Mouse (Mus musculus): ENCODE results near the gene Tulp1. TPM values are rescaled to one million over a fixed set of nuclear protein-coding genes. Genes with fewer than 3 reads are reported as not detected.
"Not testable (repeated sequence)": the region's sequence is repeated elsewhere in the genome, so short reads cannot be mapped to it uniquely, and the experiment has no call there.

Gene Tulp1
- polyA plus RNA-seq, 1 experiment from 2014 or later = 7.5 TPM

GRCm38 (mm10) chr17:28324416-28324815 is 40.6 kb downstream of the Tulp1 start:
- not testable (repeated sequence) for H3K4me1 ChIP-seq; H3K9me3 ChIP-seq; ATAC-seq (ENCODE audit: low FRiP score, low read depth); H3K4me2 ChIP-seq (replicated peaks); H3K27ac ChIP-seq; H3K9ac ChIP-seq; H3K27me3 ChIP-seq; H3K4me3 ChIP-seq
- H3K36me3 ChIP-seq = peaks cover 62% of the 10 kb centered on the region
- 94% methylated on average over 7 of the region's 7 CpGs for WGBS

- Histone ChIP-seq H3K27ac (no peak overlapping the region), H3K9me3 (peaks cover 8% of the 10 kb centered on the region; the same call in 1 of the 2 replicates), H3K36me3 (peaks cover 64% of the 10 kb centered on the region), H3K27me3 (no peaks in the 10 kb centered on the region), H3K9ac (no peak overlapping the region), H3K4me2 (replicated peaks) (no peak overlapping the region), H3K4me3 (no peak overlapping the region), H3K4me1 (peaks cover 8% of the 10 kb centered on the region)
- ATAC-seq (ENCODE audit: low FRiP score, low read depth) = no peak
- 94% methylated on average over 8 of the region's 8 CpGs for WGBS
Observed at GRCm38 (mm10) chr17:28323786-28324185, 41.2 kb downstream of the Tulp1 start.

GRCm38 (mm10) chr17:28321700-28322099 is 43.3 kb downstream of the Tulp1 start:
- Histone ChIP-seq H3K4me3 (no peak overlapping the region), H3K4me1 (no peaks in the 10 kb centered on the region), H3K9me3 (peaks cover 8% of the 10 kb centered on the region; the same call in 1 of the 2 replicates), H3K27me3 (no peaks in the 10 kb centered on the region), H3K27ac (no peak overlapping the region), H3K36me3 (peaks cover 84% of the 10 kb centered on the region), H3K4me2 (replicated peaks) (no peak overlapping the region), H3K9ac (no peak overlapping the region)
- no peak for ATAC-seq (ENCODE audit: low FRiP score, low read depth)
- WGBS = 97% methylated on average over 4 of the region's 4 CpGs

GRCm38 (mm10) chr17:28317725-28318124 is 47.3 kb downstream of the Tulp1 start:
- ATAC-seq (ENCODE audit: low FRiP score, low read depth) = no peak
- 91% methylated on average over 9 of the region's 9 CpGs for WGBS
- H3K9ac ChIP-seq = no peak overlapping the region

GRCm38 (mm10) chr17:28317091-28317490 is 47.9 kb downstream of the Tulp1 start:
- Histone ChIP-seq H3K36me3 (peaks cover 62% of the 10 kb centered on the region), H3K9ac (no peak overlapping the region), H3K27ac (no peak overlapping the region), H3K4me2 (replicated peaks) (no peak overlapping the region), H3K4me1 (peaks cover 28% of the 10 kb centered on the region), H3K4me3 (no peak overlapping the region), H3K27me3 (no peaks in the 10 kb centered on the region), H3K9me3 (no peaks in the 10 kb centered on the region)
- WGBS = 58% methylated on average over 8 of the region's 8 CpGs
- ATAC-seq (ENCODE audit: low FRiP score, low read depth) = no peak

More at GRCm38 (mm10) chr17:28317725-28318124, 47.3 kb downstream of the Tulp1 start:
- H3K4me3 ChIP-seq = no peak overlapping the region
- no peak overlapping the region for H3K4me2 ChIP-seq (replicated peaks)
- peaks cover 23% of the 10 kb centered on the region for H3K4me1 ChIP-seq
- H3K36me3 ChIP-seq = peaks cover 68% of the 10 kb centered on the region
- no peaks in the 10 kb centered on the region for H3K9me3 ChIP-seq
- H3K27me3 ChIP-seq = no peaks in the 10 kb centered on the region
- no peak overlapping the region for H3K27ac ChIP-seq

GRCm38 (mm10) chr17:28316476-28316875 is 48.5 kb downstream of the Tulp1 start:
- Histone ChIP-seq H3K27me3 (no peaks in the 10 kb centered on the region), H3K27ac (no peak overlapping the region), H3K36me3 (peaks cover 58% of the 10 kb centered on the region), H3K4me1 (peaks cover 28% of the 10 kb centered on the region), H3K4me3 (no peak overlapping the region), H3K9me3 (no peaks in the 10 kb centered on the region), H3K9ac (no peak overlapping the region), H3K4me2 (replicated peaks) (no peak overlapping the region)
- WGBS = 91% methylated on average over 9 of the region's 9 CpGs
- ATAC-seq (ENCODE audit: low FRiP score, low read depth) = no peak

GRCm38 (mm10) chr17:28315611-28316160 is 49.3 kb downstream of the Tulp1 start:
- H3K36me3 ChIP-seq = peaks cover 50% of the 10 kb centered on the region
- H3K4me2 ChIP-seq (replicated peaks) = no peak overlapping the region
- H3K4me3 ChIP-seq = no peak overlapping the region
- peak overlapping the region; percentile 35; the same call in 1 of the 2 replicates for H3K9ac ChIP-seq
- no peak for ATAC-seq (ENCODE audit: low FRiP score, low read depth)
- 88% methylated on average over 20 of the region's 20 CpGs for WGBS
- H3K9me3 ChIP-seq = no peaks in the 10 kb centered on the region
- no peaks in the 10 kb centered on the region for H3K27me3 ChIP-seq
- peaks cover 28% of the 10 kb centered on the region for H3K4me1 ChIP-seq
- no peak overlapping the region for H3K27ac ChIP-seq

- Histone ChIP-seq H3K27me3 (no peaks in the 10 kb centered on the region), H3K4me1 (peaks cover 28% of the 10 kb centered on the region), H3K4me2 (replicated peaks) (peak overlapping the region; percentile 82), H3K27ac (peak overlapping the region; percentile 92), H3K9me3 (no peaks in the 10 kb centered on the region), H3K36me3 (peaks cover 34% of the 10 kb centered on the region), H3K4me3 (peak overlapping the region; percentile 78), H3K9ac (peak overlapping the region; percentile 91)
- 3% methylated on average over 11 of the region's 11 CpGs for whole genome bisulfite sequencing
- ATAC-seq (ENCODE audit: low FRiP score, low read depth) = peak; percentile 4; the same call in 1 of the 2 replicates
Observed at GRCm38 (mm10) chr17:28313880-28314225, 51.2 kb downstream of the Tulp1 start.

- Histone ChIP-seq H3K36me3 (peaks cover 29% of the 10 kb centered on the region), H3K4me1 (peaks cover 33% of the 10 kb centered on the region), H3K27me3 (no peaks in the 10 kb centered on the region), H3K27ac (peak within 1 kb of the TSS; percentile 92), H3K4me3 (peak within 1 kb of the TSS; percentile 78), H3K4me2 (replicated peaks) (peak within 1 kb of the TSS; percentile 82), H3K9me3 (no peaks in the 10 kb centered on the region), H3K9ac (peak within 1 kb of the TSS; percentile 91)
- peak; percentile 98 for ATAC-seq (ENCODE audit: low FRiP score, low read depth)
- under 1% methylated on average over 68 of the region's 69 CpGs for WGBS
Observed at GRCm38 (mm10) chr17:28313212-28313879, 51.7 kb downstream of the Tulp1 start, which contains the start of gene Fance. TSS of gene Fance (plus strand) at chr17:28313519.

GRCm38 (mm10) chr17:28312232-28313211 is 52.5 kb downstream of the Tulp1 start:
- no peaks in the 10 kb centered on the region for H3K27me3 ChIP-seq
- 23% methylated on average over 17 of the region's 17 CpGs for WGBS
- peak; percentile 13 for ATAC-seq (ENCODE audit: low FRiP score, low read depth)
- peaks cover 21% of the 10 kb centered on the region for H3K36me3 ChIP-seq
- no peak overlapping the region; the same call in 1 of the 2 replicates for H3K27ac ChIP-seq
- peaks cover 34% of the 10 kb centered on the region for H3K4me1 ChIP-seq
- H3K9me3 ChIP-seq = no peaks in the 10 kb centered on the region
- H3K9ac ChIP-seq = peak overlapping the region; percentile 50; the same call in 1 of the 2 replicates
- peak overlapping the region; percentile 78 for H3K4me3 ChIP-seq
- H3K4me2 ChIP-seq (replicated peaks) = peak overlapping the region; percentile 54

GRCm38 (mm10) chr17:28311366-28312132 is 53.5 kb downstream of the Tulp1 start:
- 67% methylated on average over 5 of the region's 5 CpGs for WGBS

More at GRCm38 (mm10) chr17:28311366-28312132, 53.5 kb downstream of the Tulp1 start:
- H3K4me2 ChIP-seq (replicated peaks) = no peak overlapping the region
- H3K4me1 ChIP-seq = peaks cover 34% of the 10 kb centered on the region
- peaks cover 12% of the 10 kb centered on the region for H3K36me3 ChIP-seq
- no peak for ATAC-seq (ENCODE audit: low FRiP score, low read depth)
- no peak overlapping the region for H3K4me3 ChIP-seq
- no peaks in the 10 kb centered on the region for H3K9me3 ChIP-seq
- no peak overlapping the region for H3K27ac ChIP-seq
- H3K27me3 ChIP-seq = no peaks in the 10 kb centered on the region
- no peak overlapping the region for H3K9ac ChIP-seq

All from limb, embryonic 13.5 days (tissue).